Mouse (Mus musculus): ENCODE data around the gene Ralgapa2. TPM values are rescaled to one million over a fixed set of nuclear protein-coding genes. Genes with fewer than 3 reads are reported as not detected.

Gene Ralgapa2
- polyA plus RNA-seq, 1 experiment from 2014 or later = 8.7 TPM

- DNase-seq (no peak), ATAC-seq (ENCODE audit: insufficient read depth) (no peak)
- Histone ChIP-seq H3K27ac (ENCODE audit: low read depth) (no peak overlapping the region), H3K4me2 (no peak overlapping the region), H3K9me3 (ENCODE audit: low read depth, low read length) (no peaks in the 10 kb centered on the region), H3K27me3 (ENCODE audit: insufficient read depth, low read length) (no peaks in the 10 kb centered on the region), H3K9ac (no peak overlapping the region), H3K4me1 (ENCODE audit: insufficient read depth) (no peaks in the 10 kb centered on the region), H3K4me3 (ENCODE audit: low read depth, low read length) (no peak overlapping the region), H3K36me3 (ENCODE audit: insufficient read depth) (no peaks in the 10 kb centered on the region)
- WGBS = 64% methylated on average over 15 of the region's 15 CpGs
- no peak for TF ChIP-seq CTCF (IDR thresholded peaks at IDR 0.05; ENCODE audit: low read depth)
Measured at GRCm38 (mm10) chr2:146324907-146325715, 187.0 kb downstream of the Ralgapa2 start.

GRCm38 (mm10) chr2:146324140-146324906, 187.8 kb downstream of the Ralgapa2 start:
- no peaks in the 10 kb centered on the region for H3K9me3 ChIP-seq (ENCODE audit: low read depth, low read length)
- H3K36me3 ChIP-seq (ENCODE audit: insufficient read depth) = no peaks in the 10 kb centered on the region
- H3K27ac ChIP-seq (ENCODE audit: low read depth) = no peak overlapping the region
- no peak overlapping the region for H3K4me3 ChIP-seq (ENCODE audit: low read depth, low read length)
- no peak overlapping the region for H3K4me2 ChIP-seq
- no peak for TF ChIP-seq CTCF (IDR thresholded peaks at IDR 0.05; ENCODE audit: low read depth)
- DNase-seq (no peak), ATAC-seq (ENCODE audit: insufficient read depth) (no peak)
- 86% methylated on average over 3 of the region's 3 CpGs for WGBS
- H3K4me1 ChIP-seq (ENCODE audit: insufficient read depth) = no peaks in the 10 kb centered on the region
- H3K27me3 ChIP-seq (ENCODE audit: insufficient read depth, low read length) = no peaks in the 10 kb centered on the region
- H3K9ac ChIP-seq = no peak overlapping the region

- Histone ChIP-seq H3K27me3 (ENCODE audit: insufficient read depth, low read length) (no peaks in the 10 kb centered on the region), H3K36me3 (ENCODE audit: insufficient read depth) (no peaks in the 10 kb centered on the region), H3K9me3 (ENCODE audit: low read depth, low read length) (no peaks in the 10 kb centered on the region), H3K9ac (no peak overlapping the region), H3K27ac (ENCODE audit: low read depth) (no peak overlapping the region), H3K4me3 (ENCODE audit: low read depth, low read length) (no peak overlapping the region), H3K4me1 (ENCODE audit: insufficient read depth) (no peaks in the 10 kb centered on the region), H3K4me2 (no peak overlapping the region)
- ATAC-seq (ENCODE audit: insufficient read depth) = no peak
- no peak for TF ChIP-seq CTCF (IDR thresholded peaks at IDR 0.05; ENCODE audit: low read depth)
- no peak for DNase-seq
- 80% methylated on average over 4 of the region's 4 CpGs for WGBS
Measured at GRCm38 (mm10) chr2:146323528-146323927, 188.6 kb downstream of the Ralgapa2 start.

GRCm38 (mm10) chr2:146322770-146323169, 189.4 kb downstream of the Ralgapa2 start:
- Histone ChIP-seq H3K27me3 (ENCODE audit: insufficient read depth, low read length) (no peaks in the 10 kb centered on the region), H3K4me2 (no peak overlapping the region), H3K9ac (no peak overlapping the region), H3K4me1 (ENCODE audit: insufficient read depth) (no peaks in the 10 kb centered on the region), H3K36me3 (ENCODE audit: insufficient read depth) (no peaks in the 10 kb centered on the region), H3K9me3 (ENCODE audit: low read depth, low read length) (no peaks in the 10 kb centered on the region), H3K27ac (ENCODE audit: low read depth) (no peak overlapping the region), H3K4me3 (ENCODE audit: low read depth, low read length) (no peak overlapping the region)
- WGBS = 53% methylated on average over 2 of the region's 2 CpGs
- ATAC-seq (ENCODE audit: insufficient read depth) (no peak), DNase-seq (no peak)
- TF ChIP-seq CTCF (IDR thresholded peaks at IDR 0.05; ENCODE audit: low read depth) = no peak

- 84% methylated on average over 2 of the region's 2 CpGs for WGBS
Measured at GRCm38 (mm10) chr2:146322019-146322418, 190.1 kb downstream of the Ralgapa2 start.

GRCm38 (mm10) chr2:146320666-146321065, 191.5 kb downstream of the Ralgapa2 start:
- ATAC-seq (ENCODE audit: insufficient read depth) (no peak), DNase-seq (no peak)
- H3K27me3 ChIP-seq (ENCODE audit: insufficient read depth, low read length) = no peaks in the 10 kb centered on the region
- no peak overlapping the region for H3K9ac ChIP-seq
- no peak for TF ChIP-seq CTCF (IDR thresholded peaks at IDR 0.05; ENCODE audit: low read depth)
- WGBS = 92% methylated on average over 2 of the region's 2 CpGs
- H3K9me3 ChIP-seq (ENCODE audit: low read depth, low read length) = no peaks in the 10 kb centered on the region
- H3K4me3 ChIP-seq (ENCODE audit: low read depth, low read length) = no peak overlapping the region
- no peak overlapping the region for H3K4me2 ChIP-seq
- no peak overlapping the region for H3K27ac ChIP-seq (ENCODE audit: low read depth)
- H3K36me3 ChIP-seq (ENCODE audit: insufficient read depth) = no peaks in the 10 kb centered on the region
- H3K4me1 ChIP-seq (ENCODE audit: insufficient read depth) = no peaks in the 10 kb centered on the region

More at GRCm38 (mm10) chr2:146322019-146322418, 190.1 kb downstream of the Ralgapa2 start:
- H3K4me2 ChIP-seq = no peak overlapping the region
- no peak for TF ChIP-seq CTCF (IDR thresholded peaks at IDR 0.05; ENCODE audit: low read depth)
- no peaks in the 10 kb centered on the region for H3K9me3 ChIP-seq (ENCODE audit: low read depth, low read length)
- no peak overlapping the region for H3K9ac ChIP-seq
- no peaks in the 10 kb centered on the region for H3K36me3 ChIP-seq (ENCODE audit: insufficient read depth)
- DNase-seq = no peak
- no peaks in the 10 kb centered on the region for H3K4me1 ChIP-seq (ENCODE audit: insufficient read depth)
- no peak for ATAC-seq (ENCODE audit: insufficient read depth)
- H3K4me3 ChIP-seq (ENCODE audit: low read depth, low read length) = no peak overlapping the region
- H3K27ac ChIP-seq (ENCODE audit: low read depth) = no peak overlapping the region
- H3K27me3 ChIP-seq (ENCODE audit: insufficient read depth, low read length) = no peaks in the 10 kb centered on the region

GRCm38 (mm10) chr2:146314751-146315150, 197.4 kb downstream of the Ralgapa2 start:
- Histone ChIP-seq H3K4me1 (ENCODE audit: insufficient read depth) (peaks cover under 1% of the 10 kb centered on the region; the same call in 1 of the 2 replicates), H3K4me3 (ENCODE audit: low read depth, low read length) (no peak overlapping the region), H3K36me3 (ENCODE audit: insufficient read depth) (no peaks in the 10 kb centered on the region), H3K9me3 (ENCODE audit: low read depth, low read length) (no peaks in the 10 kb centered on the region), H3K4me2 (no peak overlapping the region), H3K27ac (ENCODE audit: low read depth) (no peak overlapping the region), H3K9ac (no peak overlapping the region), H3K27me3 (ENCODE audit: insufficient read depth, low read length) (no peaks in the 10 kb centered on the region)
- TF ChIP-seq CTCF (IDR thresholded peaks at IDR 0.05; ENCODE audit: low read depth) = no peak
- DNase-seq (no peak), ATAC-seq (ENCODE audit: insufficient read depth) (no peak)
- WGBS = 49% methylated on average over 5 of the region's 5 CpGs
